Mouse (Mus musculus) kidney, postnatal 25 days (tissue): ENCODE results near the gene Tm6sf1.
A peak's percentile ranks its signal among the peaks of the same experiment; 100 is the strongest.
"Not testable (repeated sequence)": the region's sequence is repeated elsewhere in the genome, so short reads cannot be mapped to it uniquely, and the experiment has no call there.

Source experiments
- DNase-seq, 2 experiments: peaks; one replicate each; pipeline ENCODE4 v3.0.0; 2021; ENCODE audit warnings: mixed read lengths in 2 of 2

Tm6sf1 gene

GRCm38 (mm10) chr7:81858968-81859721 is at the start of gene Tm6sf1:
TSS of gene Tm6sf1 (plus strand) at chr7:81859001.
- DNase-seq = peak; percentile 46 to 74

- no peak for DNase-seq
Measured at GRCm38 (mm10) chr7:81824906-81825305, 33.9 kb upstream of the Tm6sf1 start.

GRCm38 (mm10) chr7:81825381-81825780 is 33.4 kb upstream of the Tm6sf1 start:
- peak; percentile 63 to 77 for DNase-seq

GRCm38 (mm10) chr7:81827806-81828667 is 30.8 kb upstream of the Tm6sf1 start:
- peak in 1 of 2 experiments; percentile 33 for DNase-seq

GRCm38 (mm10) chr7:81828681-81829378 is 30.0 kb upstream of the Tm6sf1 start:
- DNase-seq = peak; percentile 54 to 69

- DNase-seq = peak; percentile 84 to 94
Measured at GRCm38 (mm10) chr7:81829379-81829894, 29.4 kb upstream of the Tm6sf1 start, which contains the start of gene Btbd1. TSS of gene Btbd1 (minus strand) at chr7:81829431.

GRCm38 (mm10) chr7:81834847-81835246 is 24.0 kb upstream of the Tm6sf1 start:
- DNase-seq = no peak

- DNase-seq = no peak
Measured at GRCm38 (mm10) chr7:81835430-81835829, 23.4 kb upstream of the Tm6sf1 start.

GRCm38 (mm10) chr7:81837771-81838170 is 21.0 kb upstream of the Tm6sf1 start:
- not testable (repeated sequence) for DNase-seq

- no peak for DNase-seq
Measured at GRCm38 (mm10) chr7:81839746-81840145, 19.1 kb upstream of the Tm6sf1 start.

GRCm38 (mm10) chr7:81840661-81841181 is 18.1 kb upstream of the Tm6sf1 start:
- DNase-seq = no peak

- peak; percentile 18 to 70 for DNase-seq
Measured at GRCm38 (mm10) chr7:81841439-81841838, 17.4 kb upstream of the Tm6sf1 start.

GRCm38 (mm10) chr7:81842141-81842540 is 16.7 kb upstream of the Tm6sf1 start:
- no peak for DNase-seq

- DNase-seq = no peak
Measured at GRCm38 (mm10) chr7:81842998-81843397, 15.8 kb upstream of the Tm6sf1 start.

- DNase-seq = no peak
Measured at GRCm38 (mm10) chr7:81843903-81844302, 14.9 kb upstream of the Tm6sf1 start.

- DNase-seq = no peak
Measured at GRCm38 (mm10) chr7:81844801-81845200, 14.0 kb upstream of the Tm6sf1 start.

GRCm38 (mm10) chr7:81845313-81845712 is 13.5 kb upstream of the Tm6sf1 start:
- no peak for DNase-seq

GRCm38 (mm10) chr7:81846008-81846407 is 12.8 kb upstream of the Tm6sf1 start:
- DNase-seq = no peak

- DNase-seq = no peak
Measured at GRCm38 (mm10) chr7:81847010-81847409, 11.8 kb upstream of the Tm6sf1 start.

- DNase-seq = no peak
Measured at GRCm38 (mm10) chr7:81847777-81848176, 11.0 kb upstream of the Tm6sf1 start.

- no peak for DNase-seq
Measured at GRCm38 (mm10) chr7:81849214-81849613, 9.6 kb upstream of the Tm6sf1 start.

GRCm38 (mm10) chr7:81849633-81850032 is 9.2 kb upstream of the Tm6sf1 start:
- no peak for DNase-seq

GRCm38 (mm10) chr7:81850171-81850570 is 8.6 kb upstream of the Tm6sf1 start:
- DNase-seq = no peak
